In the genomic region with DNA sequence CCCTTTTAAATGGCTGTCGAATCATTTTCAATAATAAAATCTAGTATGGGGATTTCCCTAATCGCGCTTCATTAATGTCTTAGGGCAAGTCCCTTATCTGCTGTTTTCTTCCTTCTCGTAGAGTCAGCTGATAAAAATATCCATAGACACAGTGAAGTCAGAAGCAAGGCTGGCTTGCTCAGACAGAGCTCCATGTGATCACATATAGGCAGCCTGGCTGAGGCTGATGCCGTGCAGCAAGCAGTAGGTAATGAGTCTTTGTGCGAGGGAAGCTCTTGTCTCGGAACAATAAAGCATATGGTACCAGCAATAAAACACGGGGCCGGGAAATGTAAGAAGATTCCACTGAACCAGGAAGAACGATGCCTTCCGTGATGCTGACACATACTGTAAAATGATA, we compare ENCODE assay signal across 9 mouse cellular contexts.
A peak's percentile ranks its signal among the peaks of the same experiment; 100 is the strongest.
DNase-seq lines count a peak whose midpoint lies in the region; ATAC-seq and TF ChIP-seq lines count a peak whose summit lies in the region.
"Had no signal": no experiment of that assay in that cellular context is flagged by ENCODE, and none has a peak within 500 bp of the region (broad histone marks: within the 10 kb centered on the region; RNA-seq: fewer than 3 reads in every experiment).

No protein-coding gene starts in this region.

- H3K27ac ChIP-seq in kidney, embryonic 16.5 days (ENCODE audit: low read length): no peak overlapping the region
- no peak overlapping the region for H3K27ac ChIP-seq in kidney, adult 2 months (ENCODE audit: insufficient read depth, low read depth, low read length)
- H3K27ac ChIP-seq in hindbrain, embryonic 14.5 days: peak overlapping the region; percentile 93
- no peak overlapping the region for H3K27ac ChIP-seq in liver, embryonic 12.5 days
- H3K27ac ChIP-seq: liver, embryonic 14.5 days had no signal

- no peak overlapping the region for H3K9ac ChIP-seq in kidney, embryonic 16.5 days (replicated peaks; ENCODE audit: low read length)
- peak overlapping the region; percentile 78 for H3K9ac ChIP-seq in hindbrain, embryonic 14.5 days
- H3K9ac ChIP-seq in liver, embryonic 12.5 days: no peak overlapping the region
- H3K9ac ChIP-seq: liver, embryonic 14.5 days had no signal

- ATAC-seq in kidney, embryonic 16.5 days (ENCODE audit: low FRiP score, low TSS enrichment): no peak
- ATAC-seq in hindbrain, embryonic 14.5 days (ENCODE audit: low FRiP score): peak; percentile 89
- peak; percentile 38; the same call in 1 of the 2 replicates for ATAC-seq in liver, embryonic 12.5 days

- no peaks in the 10 kb centered on the region for H3K36me3 ChIP-seq in kidney, embryonic 16.5 days (ENCODE audit: insufficient read depth, low read length)
- H3K36me3 ChIP-seq in kidney, adult 2 months (ENCODE audit: control insufficient read depth, insufficient read depth, low read length): no peaks in the 10 kb centered on the region
- H3K36me3 ChIP-seq in hindbrain, embryonic 14.5 days (replicated peaks; ENCODE audit: control insufficient read depth, insufficient read depth): no peaks in the 10 kb centered on the region
- H3K36me3 ChIP-seq in liver, embryonic 12.5 days: no peaks in the 10 kb centered on the region

- H3K4me2 ChIP-seq in kidney, embryonic 16.5 days (replicated peaks; ENCODE audit: low read depth, low read length): peak overlapping the region; percentile 30
- peak overlapping the region; percentile 60 for H3K4me2 ChIP-seq in hindbrain, embryonic 14.5 days (replicated peaks)
- H3K4me2 ChIP-seq in liver, embryonic 12.5 days: no peak overlapping the region

- no peaks in the 10 kb centered on the region for H3K9me3 ChIP-seq in kidney, embryonic 16.5 days (ENCODE audit: low read length)
- H3K9me3 ChIP-seq in hindbrain, embryonic 14.5 days (ENCODE audit: control insufficient read depth, low read length): no peaks in the 10 kb centered on the region
- H3K9me3 ChIP-seq in liver, embryonic 12.5 days (replicated peaks): no peaks in the 10 kb centered on the region

- 35% methylated on average over 11 of the region's 11 CpGs for WGBS in kidney, embryonic 16.5 days
- WGBS in kidney, adult 2 months: 51% methylated on average over 11 of the region's 11 CpGs
- 21% methylated on average over 11 of the region's 11 CpGs for WGBS in hindbrain, embryonic 14.5 days
- 67% methylated on average over 11 of the region's 11 CpGs for WGBS in liver, embryonic 12.5 days (ENCODE audit: insufficient replicate concordance)

- TF ChIP-seq CTCF in kidney, adult 2 months (conservative IDR thresholded peaks at IDR 0.05; ENCODE audit: insufficient read depth, insufficient read length, low read depth, low read length): no peak

- no peak for DNase-seq in kidney, adult 2 months
- DNase-seq in hindbrain, embryonic 14.5 days (ENCODE audit: low spot score): peak; percentile 78
- DNase-seq in right cerebral cortex, postnatal 36 days (ENCODE audit: low spot score in 2 of 2): peak; percentile 59 to 77
- DNase-seq in heart, adult 18-20 months: no peak
- no peak for DNase-seq in thymus, postnatal 36 days
- no peak for DNase-seq in ovary, adult 18-20 months (ENCODE audit: low spot score)

- no peak overlapping the region for H3K4me3 ChIP-seq in kidney, embryonic 16.5 days (ENCODE audit: low read length)
- no peak overlapping the region for H3K4me3 ChIP-seq in kidney, adult 2 months (ENCODE audit: insufficient read depth, low read depth, low read length)
- peak overlapping the region; percentile 38 for H3K4me3 ChIP-seq in hindbrain, embryonic 14.5 days (replicated peaks; ENCODE audit: low read length)
- no peak overlapping the region for H3K4me3 ChIP-seq in liver, embryonic 12.5 days

- no peaks in the 10 kb centered on the region for H3K27me3 ChIP-seq in kidney, embryonic 16.5 days (ENCODE audit: insufficient read depth, low read length)
- H3K27me3 ChIP-seq in kidney, adult 2 months (replicated peaks; ENCODE audit: control insufficient read depth, insufficient read depth, low read length): no peaks in the 10 kb centered on the region
- no peaks in the 10 kb centered on the region for H3K27me3 ChIP-seq in hindbrain, embryonic 14.5 days (ENCODE audit: control insufficient read depth, insufficient read depth, low read length)
- no peaks in the 10 kb centered on the region for H3K27me3 ChIP-seq in liver, embryonic 12.5 days (replicated peaks)

- H3K4me1 ChIP-seq in kidney, embryonic 16.5 days (ENCODE audit: insufficient read depth, low read length): 0 out of 2 replicates have a peak, but pooled peaks cover 5% of the 10 kb centered on the region
- no peaks in the 10 kb centered on the region for H3K4me1 ChIP-seq in kidney, adult 2 months (ENCODE audit: control insufficient read depth, insufficient read depth, low read length)
- peaks cover 36% of the 10 kb centered on the region for H3K4me1 ChIP-seq in hindbrain, embryonic 14.5 days (replicated peaks; ENCODE audit: control insufficient read depth, insufficient read depth, low read length)
- H3K4me1 ChIP-seq in liver, embryonic 12.5 days: peaks cover 22% of the 10 kb centered on the region

- TF ChIP-seq POLR2A in kidney, adult 2 months (IDR thresholded peaks at IDR 0.05; ENCODE audit: low read depth, low read length): no peak

Comparison
In these comparisons a context has a peak if more than half of its experiments do, and no peak if none do; other contexts are left out.
1. DNase-seq: peak in hindbrain, embryonic 14.5 days (single experiment) and right cerebral cortex, postnatal 36 days (2 of 2); none in kidney, adult 2 months (single experiment), heart, adult 18-20 months (0 of 2), thymus, postnatal 36 days (0 of 2) and ovary, adult 18-20 months (single experiment).